Mouse (Mus musculus): Measurements from ENCODE around the gene Grin2d. TPM values are rescaled to one million over a fixed set of nuclear protein-coding genes. Genes with fewer than 3 reads are reported as not detected.

The Grin2d gene
- total RNA-seq, 2 experiments from 2014 or later: 1.4 to 1.5 TPM

GRCm38 (mm10) chr7:45856950-45857901, 21.0 kb downstream of the Grin2d start:
- DNase-seq: peak in 1 of 2 experiments; percentile 30

DNA sequence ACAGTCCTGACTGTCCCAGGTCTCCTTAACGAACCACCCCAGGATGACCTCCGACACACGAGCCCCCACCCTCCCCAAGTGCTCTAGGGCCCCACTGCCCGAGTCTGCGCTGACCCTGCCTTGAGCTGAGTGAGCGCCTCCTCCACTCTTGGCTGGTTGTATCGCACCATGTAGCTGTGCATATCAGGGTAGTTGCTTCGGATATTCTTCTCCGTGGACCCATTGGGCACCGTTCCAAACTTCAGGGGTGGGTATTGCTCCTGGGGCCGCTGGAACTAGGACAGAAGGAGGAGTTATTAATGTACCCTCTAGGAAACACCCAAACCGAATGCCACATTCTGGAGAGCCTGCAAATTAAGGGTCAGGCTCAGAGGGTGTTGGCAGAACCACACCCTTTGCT, 25.1 kb downstream of the Grin2d start:
- DNase-seq: no peak

DNA sequence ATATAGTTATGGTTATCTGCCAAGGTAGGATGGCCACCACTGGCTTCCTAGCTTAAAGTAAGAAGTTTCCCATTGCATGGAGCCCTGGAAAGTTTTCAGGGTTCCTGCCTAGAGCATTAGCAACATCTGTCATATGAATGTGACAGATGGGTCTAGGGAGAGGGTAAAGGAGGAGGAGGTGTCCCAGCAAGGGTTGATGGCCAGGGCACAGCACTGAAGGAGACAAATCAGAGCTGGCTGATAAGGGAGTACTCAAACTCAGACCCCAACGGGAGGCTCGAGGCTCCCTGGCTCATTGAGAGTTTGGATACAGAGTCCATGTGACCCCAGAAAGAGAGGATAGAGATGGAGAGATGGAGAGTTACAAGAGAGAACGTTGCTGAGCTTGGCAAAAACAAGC, 27.5 kb downstream of the Grin2d start:
- no peak for DNase-seq

DNA sequence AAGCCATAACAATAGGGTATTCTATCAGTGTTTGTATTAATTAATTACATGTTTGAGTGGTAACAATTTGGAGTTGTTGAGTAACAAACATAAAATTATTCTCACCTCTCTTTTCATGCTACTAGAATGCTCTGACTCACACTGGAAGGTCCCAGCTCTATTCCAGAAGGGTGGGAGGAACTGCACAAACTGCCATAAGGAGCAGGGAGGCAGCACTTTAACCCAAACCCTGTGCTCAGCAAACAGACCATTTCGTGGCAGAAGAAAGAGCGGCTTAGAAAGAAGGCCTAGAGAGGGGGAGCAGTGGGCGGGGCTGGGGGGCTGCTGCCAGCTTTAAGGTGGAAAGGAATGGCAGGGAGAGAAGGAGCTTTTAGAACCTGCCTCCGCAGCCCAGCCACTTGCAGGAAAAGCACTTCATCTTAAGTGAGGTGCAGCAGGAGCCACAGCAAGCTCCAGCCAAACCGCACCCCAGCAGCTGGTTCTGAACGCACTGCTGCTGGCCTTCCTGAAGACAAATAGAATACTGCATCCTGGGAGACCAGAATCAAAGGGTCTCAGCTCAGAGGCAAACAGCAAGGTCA, 29.6 kb downstream of the Grin2d start:
- DNase-seq: no peak

- no peak for DNase-seq
Measured at GRCm38 (mm10) chr7:45842950-45843744, 35.0 kb downstream of the Grin2d start.

DNA sequence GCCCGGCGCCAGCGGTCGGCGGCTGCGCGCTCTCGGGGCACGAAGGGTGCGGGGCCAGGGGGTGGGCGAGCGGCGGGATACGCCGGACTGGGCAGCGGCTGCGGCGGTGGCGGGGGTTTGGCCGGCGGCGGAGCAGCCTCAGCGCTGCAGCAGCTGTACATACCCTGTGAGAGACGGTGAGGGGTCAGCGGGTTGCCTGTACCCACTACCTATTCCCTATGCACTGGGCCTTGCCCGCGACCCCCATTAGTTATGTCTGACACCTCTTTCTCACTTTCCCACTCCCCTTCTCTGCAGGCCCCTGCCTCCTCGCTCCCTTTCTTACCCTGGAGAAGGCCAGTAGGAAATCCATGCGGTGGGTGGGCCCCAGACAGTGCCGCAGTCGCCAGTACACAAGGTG, 44.3 kb downstream of the Grin2d start:
- no peak for DNase-seq

DNA sequence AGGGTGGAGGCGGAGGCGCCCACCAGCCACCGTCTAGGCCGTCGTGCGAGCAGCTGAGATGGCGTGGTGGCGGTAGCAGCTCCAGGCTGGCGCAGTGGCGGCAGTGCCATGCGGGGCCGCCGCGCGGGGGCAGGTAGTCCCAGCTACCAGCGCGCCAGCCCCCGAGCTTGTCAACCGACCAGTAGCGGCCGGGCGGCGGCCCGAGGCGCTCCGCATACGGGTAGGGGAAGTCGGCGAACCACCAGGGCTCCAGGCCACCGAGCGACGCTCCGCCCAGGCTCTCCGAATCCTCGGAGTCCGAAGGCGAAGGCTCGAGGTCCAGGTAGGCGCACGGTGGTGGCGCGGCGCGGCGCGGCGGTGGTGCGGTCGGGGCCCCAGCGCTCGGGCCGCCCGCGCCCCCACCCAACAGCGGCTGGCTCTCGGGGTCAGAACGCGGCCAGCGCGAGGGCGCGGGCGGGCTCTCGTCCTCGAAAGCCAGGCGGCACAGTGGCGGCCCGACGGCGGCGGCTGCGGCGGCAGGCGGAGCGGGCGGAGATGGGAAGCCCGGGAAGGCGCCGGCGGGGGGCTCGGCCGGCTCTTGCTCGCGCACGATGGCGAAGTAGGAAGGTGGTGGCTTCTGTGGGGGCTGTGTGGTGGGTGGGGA, 44.9 kb downstream of the Grin2d start:
- no peak for DNase-seq

DNA sequence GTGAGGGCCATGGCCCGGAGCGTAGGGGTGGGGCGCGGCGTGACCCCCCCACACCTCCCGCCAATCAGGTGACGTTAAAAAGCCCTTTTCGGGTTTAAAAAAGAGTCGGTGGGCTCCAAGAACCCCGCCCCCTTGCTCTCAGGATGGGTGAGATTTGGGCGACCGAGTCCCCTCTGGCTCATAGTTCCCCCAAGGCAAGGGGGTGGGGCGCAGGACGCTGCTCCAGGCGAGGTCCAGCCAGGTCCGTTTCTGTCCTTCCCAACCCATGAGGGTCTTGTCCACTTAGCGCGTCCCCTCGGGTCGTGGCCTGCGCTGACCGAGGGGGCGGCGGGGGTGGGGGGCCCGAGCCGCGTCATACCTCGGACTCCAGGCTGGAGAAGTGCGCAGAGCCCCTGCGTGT, 45.8 kb downstream of the Grin2d start:
- DNase-seq: no peak

DNA sequence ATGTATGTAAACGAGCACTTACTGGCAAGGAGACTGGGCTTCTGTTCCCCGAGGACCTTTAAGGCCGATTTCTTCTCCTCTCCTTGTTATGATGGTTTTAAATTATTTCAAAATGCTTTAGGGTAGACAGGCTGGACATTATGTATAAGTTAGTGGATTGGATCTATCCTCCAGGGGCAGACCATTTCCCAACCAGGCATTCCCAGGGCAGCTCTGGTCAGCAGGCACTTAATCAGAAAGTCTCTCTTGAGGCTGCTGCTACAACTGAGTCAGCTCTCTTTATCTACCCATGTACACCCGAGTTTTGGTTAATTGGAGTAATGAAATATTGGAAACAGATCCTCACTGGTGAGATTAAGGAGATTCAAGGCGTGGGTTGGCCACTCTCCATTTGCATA, 47.1 kb downstream of the Grin2d start:
- DNase-seq: no peak

- DNase-seq: peak; percentile 88 to 94
Measured at GRCm38 (mm10) chr7:45830427-45831127, 47.6 kb downstream of the Grin2d start, which contains the start of gene Grwd1. Gene Grwd1, minus strand, starts transcription at chr7:45830944.

DNA sequence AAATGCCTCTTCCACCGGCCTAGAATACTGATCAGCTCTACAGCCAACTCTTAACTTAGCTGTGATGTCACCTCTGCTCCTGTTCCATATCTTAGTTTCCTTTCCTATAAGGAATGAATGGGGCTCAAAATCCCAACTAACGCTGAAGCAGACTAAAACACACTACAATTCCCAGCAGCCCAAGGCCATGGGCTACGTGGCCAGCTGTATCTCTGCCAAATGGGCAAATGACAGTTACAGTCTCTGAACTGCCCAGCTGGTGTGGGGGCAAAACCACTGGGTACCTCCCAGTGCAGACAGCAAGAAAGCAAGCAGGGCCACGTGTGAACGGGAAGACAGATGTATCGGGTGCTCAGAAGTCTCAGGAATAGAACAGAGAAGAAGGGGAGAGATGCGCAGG, 51.5 kb downstream of the Grin2d start:
- DNase-seq: no peak

DNA sequence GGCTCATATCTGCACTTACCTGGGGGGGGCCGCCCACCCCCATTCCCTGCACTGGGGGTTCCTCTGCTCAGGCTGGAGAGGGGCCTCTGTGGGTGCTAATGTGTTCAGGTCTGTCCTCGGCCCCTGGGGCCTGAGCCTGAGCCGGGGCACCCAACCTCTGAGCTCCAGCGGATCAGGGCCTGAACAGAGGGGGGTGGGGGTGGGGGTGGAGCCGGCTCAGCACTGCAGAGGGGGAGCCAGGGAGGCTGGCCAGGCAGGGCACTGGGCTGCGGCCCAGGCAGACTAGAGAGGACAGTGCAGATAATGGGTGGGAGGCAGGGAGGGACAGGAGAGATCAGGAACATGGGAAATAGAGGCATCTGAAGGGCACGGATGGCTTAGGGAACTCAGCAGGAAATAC, 53.6 kb downstream of the Grin2d start, which contains the start of gene Kcnj14:
Kcnj14 (minus strand) TSS at position 185 of the 400 bp plus-strand sequence.
- peak in 1 of 2 experiments; percentile 37 for DNase-seq

DNA sequence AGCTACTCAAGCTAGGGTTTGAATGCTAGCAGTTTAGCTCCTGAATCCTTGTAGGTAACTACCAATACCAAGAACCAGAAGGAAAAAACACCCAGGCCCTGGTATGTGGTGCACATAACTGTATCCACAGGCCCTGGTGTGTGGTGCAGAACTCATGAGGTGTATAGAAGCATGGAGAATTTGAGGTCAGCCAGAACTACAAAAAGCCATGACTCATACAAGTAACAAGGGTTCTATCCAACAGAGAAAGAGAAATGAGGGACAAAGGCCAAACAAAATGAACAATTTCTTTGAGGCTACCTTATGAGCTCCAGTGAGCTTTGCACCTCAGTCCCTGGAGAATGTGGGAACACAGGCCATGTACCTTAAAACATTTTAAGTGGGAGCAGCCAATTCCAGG, 57.3 kb downstream of the Grin2d start:
- DNase-seq: no peak

DNA sequence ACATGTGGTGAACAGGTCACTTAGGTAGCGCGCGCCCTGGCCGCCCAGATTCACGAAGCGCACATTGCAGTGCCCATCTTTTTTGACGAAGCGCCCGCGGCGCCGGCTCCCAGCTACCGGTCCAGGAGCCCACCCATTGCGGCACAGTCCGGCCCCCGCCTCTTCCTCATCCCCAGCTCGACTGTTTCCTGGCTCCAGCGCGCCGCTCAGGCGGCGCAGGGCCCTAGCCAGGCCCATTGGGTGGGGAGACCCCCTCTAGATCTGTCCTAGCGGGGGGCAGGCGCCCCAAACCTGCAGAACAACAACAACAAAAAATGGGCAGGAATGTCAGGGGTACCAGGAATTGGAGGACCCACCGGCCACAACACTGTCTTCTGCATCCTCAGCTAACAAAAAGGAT, 58.3 kb downstream of the Grin2d start:
- DNase-seq: no peak

- DNase-seq: no peak
Measured at GRCm38 (mm10) chr7:45815984-45816351, 62.2 kb downstream of the Grin2d start.

- DNase-seq: no peak
Measured at GRCm38 (mm10) chr7:45815323-45815983, 62.7 kb downstream of the Grin2d start.

GRCm38 (mm10) chr7:45814841-45815240, 63.3 kb downstream of the Grin2d start:
- DNase-seq: no peak

DNA sequence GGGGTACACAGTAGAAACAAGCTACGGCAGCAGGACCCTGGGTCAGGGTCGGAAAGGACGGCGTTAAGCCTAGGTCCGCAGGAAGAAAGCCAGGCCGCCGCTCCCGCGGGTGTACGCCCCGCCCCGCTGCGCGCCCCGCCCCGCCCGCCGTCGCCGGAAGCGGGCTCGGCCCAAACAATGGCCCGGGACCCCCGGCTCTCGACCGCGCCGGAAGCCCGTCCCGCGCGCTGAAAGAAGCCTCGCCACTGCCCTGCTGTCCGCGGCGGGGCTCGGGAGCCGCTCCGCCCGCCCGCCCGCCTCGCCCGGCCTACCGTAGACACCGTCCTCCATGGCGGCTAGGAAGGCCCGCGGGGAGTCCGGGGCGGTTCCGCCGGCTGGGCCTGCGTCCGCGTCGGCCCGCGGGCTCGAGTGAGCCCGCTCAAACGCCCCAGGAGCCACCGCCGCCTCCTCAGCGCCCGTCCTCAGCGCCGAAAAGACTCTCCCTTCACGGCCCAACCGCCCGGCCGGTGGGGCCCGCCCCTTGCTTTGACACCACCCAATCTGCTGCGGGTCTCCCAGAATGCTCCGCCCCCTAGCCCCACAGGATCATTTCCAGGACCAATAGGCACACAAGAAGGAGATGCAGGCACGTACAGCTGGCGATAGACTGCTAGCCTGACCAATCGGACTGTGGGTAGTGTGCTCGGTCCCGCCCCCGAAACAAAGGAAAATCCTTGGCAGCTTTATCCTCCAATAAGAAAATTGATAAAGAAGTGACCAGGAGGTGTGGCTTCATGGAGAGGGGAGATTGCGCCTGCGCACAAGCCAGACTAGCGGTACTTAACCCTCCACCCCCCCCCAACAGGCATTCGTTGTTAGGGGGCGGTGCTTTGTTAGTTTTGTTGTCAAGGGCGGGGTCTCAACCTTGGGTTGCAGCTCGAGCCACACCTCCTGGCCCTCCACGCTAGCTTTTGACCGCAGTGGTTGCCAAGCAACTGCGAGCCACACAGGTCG, 64.1 kb downstream of the Grin2d start, which contains the start of gene Cyth2:
Cyth2 (minus strand) TSS at position 795 of the 993 bp plus-strand sequence.
- peak; percentile 99 to 100 for DNase-seq

DNA sequence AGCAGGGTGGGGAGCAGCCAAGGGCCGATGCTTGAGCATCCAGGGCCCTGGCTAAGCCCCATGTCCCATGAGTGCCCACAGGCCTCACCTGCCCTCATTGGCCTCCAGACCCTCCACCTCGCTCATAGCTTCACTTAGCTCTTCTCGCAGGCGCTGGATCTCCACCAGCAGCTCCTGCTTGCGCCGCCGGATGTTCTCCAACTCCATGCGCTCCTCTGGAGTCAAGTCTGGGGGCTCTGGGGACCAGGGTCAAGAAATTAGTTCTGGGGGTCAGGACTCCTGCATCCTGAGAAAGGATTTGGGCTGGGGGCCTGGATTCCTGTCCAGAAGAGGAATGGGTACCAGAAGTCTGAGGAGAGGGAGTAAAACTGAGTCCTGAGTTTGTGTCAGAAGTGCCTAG, 65.3 kb downstream of the Grin2d start:
- DNase-seq: no peak
